Mouse (Mus musculus) gastrocnemius, adult 2 months (tissue): ENCODE data around the gene Gpr119. TPM values are rescaled to one million over a fixed set of nuclear protein-coding genes. Genes with fewer than 3 reads are reported as not detected.

ENCODE experiments used
- DNase-seq: peaks from one replicate; pipeline ENCODE4 v3.0.0; 2022
- H3K27ac ChIP-seq: fragments of 200-600 bp; 2 replicates; pipeline ENCODE4 v1.8.1; 2022; ENCODE audit warnings: mild to moderate bottlenecking
- H3K4me3 ChIP-seq: fragments of 200-600 bp; 2 replicates; pipeline ENCODE4 v1.8.1; 2022; ENCODE audit warnings: mild to moderate bottlenecking, moderate library complexity
- CTCF ChIP-seq: fragments of 200-600 bp; IDR thresholded peaks from 2 replicates; pipeline ENCODE4 v1.8.1; 2022; ENCODE audit warnings: antibody characterized with exemption, mild to moderate bottlenecking, moderate library complexity
- intact Hi-C: fragments of 180-260 bp; cut with DNase I; formaldehyde crosslinking; loops from one replicate; pipeline ENCODE4 v1.15.1; 2025
- microRNA-seq: library from miRNA; unstranded; fragments of <30 nt; microRNA quantifications from one replicate; pipeline ENCODE4 v1.2.0, GENCODE M21; 2021
- total RNA-seq, 2 experiments: library from RNA; stranded (reverse); gene quantifications; 2 replicates each; pipeline ENCODE4 v1.2.3; 2021

Gene Gpr119
- total RNA-seq, 2 experiments from 2014 or later: 0.08 TPM; not detected in 1

GRCm38 (mm10) chrX:48623379-48624053 is 50.8 kb downstream of the Gpr119 start, which contains the start of gene Slc25a14:
Gene Slc25a14, plus strand, starts transcription at chrX:48623413.
- DNase-seq: peak; percentile 80
- intact Hi-C loops: no loop called here
- peak within 1 kb of the TSS; percentile 81 for H3K27ac ChIP-seq

DNA sequence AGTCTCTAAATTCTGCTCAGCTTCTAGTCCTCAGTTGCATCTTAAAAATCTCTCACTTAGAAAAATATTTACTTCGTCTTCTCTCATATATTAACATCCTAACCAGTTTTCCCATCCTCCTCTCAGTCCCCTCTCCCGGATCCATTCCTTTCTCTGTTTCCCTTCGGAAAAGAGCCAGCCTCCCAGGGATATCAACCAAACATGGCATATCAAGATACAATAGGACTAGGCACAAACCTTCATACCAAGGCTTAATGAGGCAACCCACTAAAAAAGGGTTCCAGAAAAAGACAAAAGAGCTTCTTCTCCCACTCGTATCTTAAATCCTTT is 51.3 kb downstream of the Gpr119 start:
- no peak for DNase-seq
- Histone ChIP-seq H3K27ac (peak overlapping the region; percentile 81), H3K4me3 (peak overlapping the region; percentile 85)
- intact Hi-C loops: no loop called here
- no peak for TF ChIP-seq CTCF

More at GRCm38 (mm10) chrX:48623379-48624053, 50.8 kb downstream of the Gpr119 start, which contains the start of gene Slc25a14:
- peak within 1 kb of the TSS; percentile 85 for H3K4me3 ChIP-seq
- no peak for TF ChIP-seq CTCF

Small RNA genes within 50 kb of the gene (microRNA-seq; reads per million reads assigned to microRNA genes)
- not detected for gene Gm27828

Other genes starting within 250 kb of the Gpr119 start
- gene Elf4, start 211.3 kb downstream of the Gpr119 start, total RNA-seq: 1 to 10 TPM; 1.6 to 2.1 TPM
- gene Aifm1, start 160.9 kb downstream of the Gpr119 start, total RNA-seq: 10 to 100 TPM; 37.3 to 50.0 TPM
- gene Rab33a, start 155.2 kb downstream of the Gpr119 start, total RNA-seq: under 1 TPM in 1 of 2 experiments, not detected in 1; 0.20 TPM
- gene Zfp280c, start 80.0 kb downstream of the Gpr119 start, total RNA-seq: 1 to 10 TPM; 4.9 to 5.0 TPM
- 1 to 10 TPM; 1.5 to 1.6 TPM for gene Slc25a14, start 51.1 kb downstream of the Gpr119 start, total RNA-seq
- 1 to 10 TPM; 1.4 to 1.6 TPM for gene Rbmx2, start 20.5 kb upstream of the Gpr119 start, total RNA-seq
- gene Gm595, start 203.2 kb upstream of the Gpr119 start, total RNA-seq: not detected